Mouse (Mus musculus) intestine, embryonic 16.5 days (tissue): ENCODE measurements around the gene Atl1. TPM values are rescaled to one million over a fixed set of nuclear protein-coding genes. Genes with fewer than 3 reads are reported as not detected.

Experiments used
- ATAC-seq: fragments of 200-750 bp; cut with Nextera tagmentation; 2 replicates; pipeline ENCODE4 v1.8.0; 2017; ENCODE audit warnings: moderate TSS enrichment, moderate library complexity
- H3K27ac ChIP-seq: fragments of 300-500 bp; sonication (generic); 2 replicates; pipeline ENCODE4 v1.5.1; 2014; ENCODE audit warnings: mild to moderate bottlenecking, low read length
- H3K27me3 ChIP-seq: fragments of 300-500 bp; sonication (generic); replicated peaks from 2 replicates; pipeline ENCODE4 v1.6.1; 2014; ENCODE audit warnings: low read length, control low read depth, mixed read lengths; ENCODE audit not compliant: control insufficient read depth, insufficient read depth
- H3K36me3 ChIP-seq: fragments of 300-500 bp; sonication (generic); 2 replicates; pipeline ENCODE4 v1.6.1; 2014; ENCODE audit warnings: low read length, control low read depth; ENCODE audit not compliant: control insufficient read depth, insufficient read depth
- H3K4me1 ChIP-seq: fragments of 300-500 bp; sonication (generic); 2 replicates; pipeline ENCODE4 v1.6.1; 2014; ENCODE audit warnings: low read length, control low read depth, mixed read lengths; ENCODE audit not compliant: control insufficient read depth, insufficient read depth
- H3K4me2 ChIP-seq: fragments of 300-500 bp; sonication (generic); 2 replicates; pipeline ENCODE4 v1.6.1; 2014; ENCODE audit warnings: low read depth, low read length, control low read depth
- H3K4me3 ChIP-seq: fragments of 300-500 bp; sonication (generic); 2 replicates; pipeline ENCODE4 v1.5.1; 2014; ENCODE audit warnings: mild to moderate bottlenecking, low read length
- H3K9ac ChIP-seq: fragments of 300-500 bp; sonication (generic); 2 replicates; pipeline ENCODE4 v1.6.1; 2014; ENCODE audit warnings: low read depth, low read length
- H3K9me3 ChIP-seq: fragments of 300-500 bp; sonication (generic); 2 replicates; pipeline ENCODE4 v1.6.1; 2016; ENCODE audit warnings: low read length, control low read depth; ENCODE audit not compliant: control insufficient read depth
- WGBS: fragments of 180-500 bp; shearing (Covaris S2); extraction: QIAGEN DNeasy Blood & Tissue Kit; methylation state at CpG from one replicate; pipeline ENCODE4 v1.1.7; 2014; 5-methylcytosine and 5-hydroxymethylcytosine counted together
- polyA plus RNA-seq: library from polyadenylated mRNA; unstranded; fragments of >200 nt; fragmentation: Nextera tagmentation; extraction: Ambion mirVana; gene quantifications from 2 replicates; pipeline ENCODE4 v1.2.1, GENCODE M21; 2015

The Atl1 gene
- polyA plus RNA-seq, 1 experiment from 2014 or later = 5.4 TPM

DNA sequence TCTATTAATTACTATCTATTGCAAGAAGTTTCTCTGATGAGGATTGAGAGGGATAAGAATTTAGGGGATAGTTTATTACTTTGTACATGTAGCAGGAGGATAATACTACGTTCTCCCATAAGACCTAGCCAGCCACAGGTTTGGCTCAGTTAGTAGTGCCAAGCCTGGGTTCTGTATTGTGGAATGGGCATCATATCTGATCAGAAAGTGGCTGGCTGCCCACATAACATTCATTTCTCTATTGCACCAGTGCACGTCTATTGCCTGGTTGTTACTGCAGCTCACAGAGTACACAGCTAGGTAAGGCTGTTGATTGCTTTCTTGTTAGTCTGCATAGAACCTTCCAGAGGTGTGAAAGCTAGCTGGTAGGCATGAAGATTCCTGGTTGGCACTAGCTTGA is 25.5 kb downstream of the Atl1 start:
- 87% methylated on average over 2 of the region's 2 CpGs for WGBS
- Histone ChIP-seq H3K27me3 (no peaks in the 10 kb centered on the region), H3K27ac (no peak overlapping the region), H3K4me3 (no peak overlapping the region), H3K4me1 (no peaks in the 10 kb centered on the region), H3K9me3 (no peaks in the 10 kb centered on the region), H3K36me3 (no peaks in the 10 kb centered on the region), H3K9ac (no peak overlapping the region), H3K4me2 (no peak overlapping the region)
- no peak for ATAC-seq

DNA sequence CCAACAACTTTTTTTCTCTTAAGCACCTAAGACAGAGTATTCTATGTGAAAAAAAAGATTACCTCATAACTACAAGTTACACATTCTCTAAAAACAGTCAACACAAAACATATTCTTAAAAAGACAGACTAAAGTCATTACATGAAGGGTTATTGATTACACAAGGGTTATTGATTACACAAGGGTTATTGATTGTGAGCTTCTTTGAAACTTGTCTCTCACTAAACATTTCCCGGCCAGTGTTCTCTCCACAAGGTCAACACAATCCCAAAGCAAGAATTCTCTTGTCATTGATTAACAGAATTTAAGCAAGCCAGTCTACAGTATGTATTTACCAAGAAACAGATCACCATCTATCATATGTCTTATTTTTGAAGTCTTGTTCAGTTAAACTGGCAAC is 29.7 kb downstream of the Atl1 start:
- no peaks in the 10 kb centered on the region for H3K9me3 ChIP-seq
- WGBS = 54% methylated on average over 1 of the region's 1 CpGs
- no peak overlapping the region for H3K4me3 ChIP-seq
- no peaks in the 10 kb centered on the region for H3K4me1 ChIP-seq
- ATAC-seq = no peak
- no peak overlapping the region for H3K27ac ChIP-seq
- H3K9ac ChIP-seq = no peak overlapping the region
- H3K27me3 ChIP-seq = no peaks in the 10 kb centered on the region
- H3K36me3 ChIP-seq = no peaks in the 10 kb centered on the region
- no peak overlapping the region for H3K4me2 ChIP-seq

DNA sequence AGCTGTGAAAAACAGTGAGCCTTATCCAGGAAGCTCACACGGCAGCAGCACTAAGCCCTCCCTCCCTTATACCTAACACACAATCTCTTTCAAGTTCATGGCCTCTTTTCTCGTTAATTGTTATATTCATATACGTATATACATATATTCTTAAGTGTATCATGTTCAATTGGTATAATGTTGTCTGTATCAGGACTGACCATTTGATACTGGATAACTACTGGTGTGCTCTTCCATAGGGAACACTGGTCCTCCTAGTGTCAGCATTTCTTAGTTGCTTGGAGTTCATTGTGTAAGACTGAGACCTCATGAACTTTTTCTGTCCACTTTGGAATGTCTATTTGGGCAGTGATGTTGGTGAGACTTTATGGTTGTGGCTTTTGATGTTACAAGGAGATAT is 30.7 kb downstream of the Atl1 start:
- no peak overlapping the region for H3K4me3 ChIP-seq
- H3K4me2 ChIP-seq = no peak overlapping the region
- H3K9ac ChIP-seq = no peak overlapping the region
- 78% methylated on average over 3 of the region's 3 CpGs for WGBS
- no peaks in the 10 kb centered on the region for H3K36me3 ChIP-seq
- no peak for ATAC-seq
- H3K9me3 ChIP-seq = no peaks in the 10 kb centered on the region
- no peak overlapping the region for H3K27ac ChIP-seq
- H3K4me1 ChIP-seq = no peaks in the 10 kb centered on the region
- H3K27me3 ChIP-seq = no peaks in the 10 kb centered on the region

DNA sequence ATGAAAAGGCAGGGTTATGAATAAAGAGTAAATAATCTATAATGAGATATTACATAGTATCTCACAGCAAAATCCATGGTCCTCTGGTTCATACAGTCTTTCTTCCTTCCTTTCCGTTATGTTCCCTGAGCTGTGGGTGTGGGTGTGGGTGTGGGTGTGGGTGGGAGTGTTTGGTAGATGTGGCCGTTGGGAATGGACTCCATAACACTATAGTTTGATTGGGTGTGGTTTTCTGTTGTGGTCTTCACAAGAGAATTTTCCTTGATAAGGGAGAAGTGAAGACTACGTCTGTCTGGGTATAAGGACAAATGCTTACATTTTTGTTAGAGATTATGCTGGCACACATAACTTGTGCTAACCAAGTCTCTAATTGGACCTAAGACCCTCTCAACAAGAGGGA is 31.2 kb downstream of the Atl1 start:
- no peaks in the 10 kb centered on the region for H3K27me3 ChIP-seq
- H3K4me2 ChIP-seq = no peak overlapping the region
- no peak overlapping the region for H3K27ac ChIP-seq
- no peaks in the 10 kb centered on the region for H3K36me3 ChIP-seq
- no peak for ATAC-seq
- H3K9me3 ChIP-seq = no peaks in the 10 kb centered on the region
- no peak overlapping the region for H3K4me3 ChIP-seq
- 65% methylated on average over 3 of the region's 3 CpGs for WGBS
- no peaks in the 10 kb centered on the region for H3K4me1 ChIP-seq
- no peak overlapping the region for H3K9ac ChIP-seq

DNA sequence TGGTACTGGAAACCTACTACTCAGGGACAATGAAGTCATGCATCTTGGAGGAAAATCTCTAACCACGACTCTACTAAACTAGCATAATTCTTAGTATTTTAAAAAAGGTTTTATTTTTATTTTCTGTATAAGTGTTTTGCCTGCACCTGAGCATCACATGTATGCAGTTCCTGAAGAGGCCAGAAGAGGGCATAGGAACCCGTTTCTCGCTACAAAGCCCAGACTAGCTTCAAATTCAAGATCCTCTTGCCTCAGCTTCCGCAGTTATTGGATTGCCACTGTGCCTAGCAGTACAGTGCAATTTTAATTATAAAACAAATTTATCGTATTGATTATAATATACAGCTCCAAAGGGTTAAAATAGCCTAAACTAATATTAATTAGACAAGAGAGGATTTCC is 31.6 kb downstream of the Atl1 start:
- Histone ChIP-seq H3K9me3 (no peaks in the 10 kb centered on the region), H3K9ac (no peak overlapping the region), H3K4me3 (no peak overlapping the region), H3K36me3 (no peaks in the 10 kb centered on the region), H3K4me2 (no peak overlapping the region), H3K27ac (no peak overlapping the region), H3K27me3 (no peaks in the 10 kb centered on the region), H3K4me1 (no peaks in the 10 kb centered on the region)
- WGBS = 19% methylated on average over 5 of the region's 5 CpGs
- no peak for ATAC-seq

DNA sequence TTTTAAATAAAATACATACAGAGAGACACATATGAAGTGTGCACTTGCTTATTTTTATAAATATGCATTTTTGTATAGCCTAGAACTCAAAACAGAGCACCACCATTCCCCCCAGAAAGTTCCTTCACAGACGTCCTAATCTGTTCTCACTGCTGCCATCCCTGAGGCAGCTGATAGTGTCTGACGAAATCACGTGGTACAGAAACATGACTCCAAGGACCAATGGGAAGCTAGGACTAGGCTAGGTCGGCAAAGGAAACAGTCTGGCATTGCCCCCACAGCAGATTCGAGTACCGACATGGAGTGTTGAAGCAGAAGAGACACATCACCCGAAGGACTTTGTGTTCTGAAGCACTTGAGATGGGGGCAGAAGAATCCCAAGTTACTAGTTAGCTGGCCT is 34.3 kb downstream of the Atl1 start:
- H3K4me1 ChIP-seq = no peaks in the 10 kb centered on the region
- WGBS = 56% methylated on average over 7 of the region's 7 CpGs

DNA sequence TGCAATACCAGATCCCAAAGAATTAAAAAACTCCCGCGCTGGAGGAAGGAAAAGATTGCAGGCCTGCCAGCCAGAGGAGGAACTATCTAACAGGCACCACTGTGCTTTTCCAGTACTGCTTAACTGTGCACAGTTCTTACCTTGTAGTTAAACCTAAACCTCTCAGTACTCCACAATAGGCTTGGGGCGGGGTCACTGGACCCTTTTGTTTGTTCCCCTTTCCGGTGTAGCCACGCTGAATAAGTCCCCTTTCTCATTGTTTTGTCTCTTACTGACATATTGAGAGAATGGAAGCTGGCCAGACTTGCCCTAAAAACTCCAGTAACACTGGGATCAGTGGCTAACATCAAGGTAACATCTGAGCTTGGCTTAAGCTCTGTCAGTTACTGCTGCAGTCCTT is 45.3 kb downstream of the Atl1 start:
- Histone ChIP-seq H3K36me3 (0 out of 2 replicates have a peak, but pooled peaks cover 4% of the 10 kb centered on the region), H3K4me3 (no peak overlapping the region), H3K4me2 (no peak overlapping the region), H3K27me3 (no peaks in the 10 kb centered on the region), H3K4me1 (no peaks in the 10 kb centered on the region), H3K9ac (no peak overlapping the region), H3K9me3 (no peaks in the 10 kb centered on the region), H3K27ac (no peak overlapping the region)
- ATAC-seq = no peak
- 84% methylated on average over 5 of the region's 5 CpGs for WGBS

More for the DNA sequence above, 34.3 kb downstream of the Atl1 start:
- Histone ChIP-seq H3K9ac (no peak overlapping the region), H3K27me3 (no peaks in the 10 kb centered on the region), H3K27ac (no peak overlapping the region), H3K36me3 (no peaks in the 10 kb centered on the region), H3K4me2 (no peak overlapping the region), H3K9me3 (no peaks in the 10 kb centered on the region), H3K4me3 (no peak overlapping the region)
- ATAC-seq = no peak

DNA sequence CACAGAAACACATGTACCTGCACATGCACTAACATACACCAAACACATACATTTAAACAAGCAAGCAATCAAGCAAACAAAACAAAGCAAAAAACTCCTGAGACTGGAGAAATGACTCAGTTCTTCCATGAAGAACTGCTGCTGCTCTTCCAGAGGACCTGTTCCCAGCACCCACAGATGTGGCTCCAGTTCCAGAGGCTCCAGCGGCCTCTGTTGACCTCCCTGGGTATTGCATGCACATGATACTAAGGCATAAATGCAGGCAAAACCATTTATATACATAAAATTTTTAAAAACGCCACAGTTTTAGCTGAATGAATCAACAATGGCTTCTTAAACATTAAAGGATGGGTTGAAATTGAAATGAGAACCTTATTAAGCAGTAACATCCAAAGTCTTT is 46.9 kb downstream of the Atl1 start:
- ATAC-seq = no peak
- Histone ChIP-seq H3K9ac (no peak overlapping the region), H3K27me3 (no peaks in the 10 kb centered on the region), H3K4me3 (no peak overlapping the region), H3K9me3 (no peaks in the 10 kb centered on the region), H3K4me1 (no peaks in the 10 kb centered on the region), H3K27ac (no peak overlapping the region), H3K36me3 (0 out of 2 replicates have a peak, but pooled peaks cover 4% of the 10 kb centered on the region), H3K4me2 (no peak overlapping the region)
- WGBS = 63% methylated on average over 2 of the region's 2 CpGs

DNA sequence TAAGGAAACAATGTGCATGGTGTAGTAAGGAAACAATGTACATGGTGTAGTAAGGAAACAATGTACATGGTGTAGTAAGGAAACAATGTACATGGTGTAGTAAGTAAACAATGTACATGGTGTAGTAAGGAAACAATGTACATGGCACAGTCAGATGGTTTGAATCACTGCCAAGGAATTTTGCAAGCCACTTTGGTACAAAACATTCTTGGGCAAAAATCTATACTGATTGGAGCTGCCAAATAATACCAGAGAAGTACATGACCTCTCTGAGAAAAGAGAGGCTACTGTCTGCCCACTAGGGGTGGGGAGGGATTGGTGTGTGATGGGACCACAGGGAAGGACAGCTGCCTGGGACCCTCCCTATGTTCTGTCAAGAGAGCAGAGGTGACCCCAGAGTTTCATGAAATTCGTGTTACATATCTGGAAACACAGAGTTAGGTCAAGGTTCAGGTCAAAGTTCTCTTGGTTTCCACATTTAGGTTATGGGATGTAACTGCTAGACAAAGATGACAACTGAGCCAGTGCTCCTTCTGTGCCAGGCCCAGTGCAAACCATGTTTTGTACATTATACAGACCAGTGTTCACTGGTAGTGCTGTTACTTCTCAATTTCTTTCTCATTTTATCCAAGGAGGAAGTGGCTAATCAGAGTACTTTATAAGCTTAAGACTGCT is 49.4 kb downstream of the Atl1 start:
- H3K9ac ChIP-seq = no peak overlapping the region
- no peak overlapping the region for H3K27ac ChIP-seq
- ATAC-seq = no peak
- H3K4me3 ChIP-seq = no peak overlapping the region
- H3K4me2 ChIP-seq = no peak overlapping the region
- 0 out of 2 replicates have a peak, but pooled peaks cover 4% of the 10 kb centered on the region for H3K36me3 ChIP-seq
- H3K4me1 ChIP-seq = no peaks in the 10 kb centered on the region
- no peaks in the 10 kb centered on the region for H3K9me3 ChIP-seq
- H3K27me3 ChIP-seq = no peaks in the 10 kb centered on the region
- 43% methylated on average over 1 of the region's 1 CpGs for WGBS

DNA sequence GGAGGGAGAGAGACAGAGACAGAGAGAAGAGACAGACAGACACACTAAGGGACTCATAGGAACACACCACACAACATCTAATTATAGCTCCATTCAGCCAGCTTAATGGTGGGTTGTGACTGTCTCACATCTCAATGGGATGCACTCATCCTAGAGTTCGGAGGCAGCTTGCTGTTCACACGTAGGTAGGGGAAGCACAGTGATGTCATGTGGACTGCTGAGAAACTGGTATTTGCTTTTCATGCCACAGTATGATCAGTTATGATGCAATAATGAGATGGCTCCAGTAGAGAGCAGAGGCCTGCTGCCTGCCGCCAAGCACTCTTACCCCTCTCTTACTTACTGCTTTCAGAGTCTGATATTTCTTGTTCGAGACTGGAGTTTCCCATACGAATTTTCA is 53.4 kb downstream of the Atl1 start:
- no peak overlapping the region for H3K27ac ChIP-seq
- H3K4me3 ChIP-seq = no peak overlapping the region
- no peaks in the 10 kb centered on the region for H3K36me3 ChIP-seq
- ATAC-seq = no peak
- 91% methylated on average over 5 of the region's 5 CpGs for WGBS
- no peaks in the 10 kb centered on the region for H3K9me3 ChIP-seq
- H3K27me3 ChIP-seq = no peaks in the 10 kb centered on the region
- H3K4me2 ChIP-seq = no peak overlapping the region
- H3K4me1 ChIP-seq = no peaks in the 10 kb centered on the region
- no peak overlapping the region for H3K9ac ChIP-seq
